Mouse (Mus musculus): ENCODE measurements around the gene Rnf2.

The Rnf2 gene

GRCm38 (mm10) chr1:151500531-151501361 is at the start of gene Rnf2:
Gene Rnf2, minus strand, starts transcription at chr1:151500955.
- DNase-seq (ENCODE audit: low spot score) = peak; percentile 82

GRCm38 (mm10) chr1:151549794-151550193 is 49.0 kb upstream of the Rnf2 start:
- DNase-seq (ENCODE audit: low spot score) = no peak

GRCm38 (mm10) chr1:151548896-151549610 is 48.3 kb upstream of the Rnf2 start:
- no peak for DNase-seq (ENCODE audit: low spot score)

GRCm38 (mm10) chr1:151545571-151545970 is 44.8 kb upstream of the Rnf2 start:
- DNase-seq (ENCODE audit: low spot score) = no peak

- no peak for DNase-seq (ENCODE audit: low spot score)
Observed at GRCm38 (mm10) chr1:151544581-151544980, 43.8 kb upstream of the Rnf2 start.

- DNase-seq (ENCODE audit: low spot score) = no peak
Observed at GRCm38 (mm10) chr1:151543796-151544477, 43.2 kb upstream of the Rnf2 start.

- no peak for DNase-seq (ENCODE audit: low spot score)
Observed at GRCm38 (mm10) chr1:151526701-151527100, 25.9 kb upstream of the Rnf2 start.

GRCm38 (mm10) chr1:151517571-151518250 is 17.0 kb upstream of the Rnf2 start:
- no peak for DNase-seq (ENCODE audit: low spot score)

GRCm38 (mm10) chr1:151516871-151517270 is 16.1 kb upstream of the Rnf2 start:
- no peak for DNase-seq (ENCODE audit: low spot score)

GRCm38 (mm10) chr1:151515733-151516132 is 15.0 kb upstream of the Rnf2 start:
- no peak for DNase-seq (ENCODE audit: low spot score)

GRCm38 (mm10) chr1:151514119-151514518 is 13.4 kb upstream of the Rnf2 start:
- DNase-seq (ENCODE audit: low spot score) = no peak

- no peak for DNase-seq (ENCODE audit: low spot score)
Observed at GRCm38 (mm10) chr1:151510811-151511210, 10.1 kb upstream of the Rnf2 start.

GRCm38 (mm10) chr1:151499815-151500501 is 797 bp downstream of the Rnf2 start:
- peak; percentile 33 for DNase-seq (ENCODE audit: low spot score)

- DNase-seq (ENCODE audit: low spot score) = no peak
Observed at GRCm38 (mm10) chr1:151498381-151498780, 2.4 kb downstream of the Rnf2 start.

GRCm38 (mm10) chr1:151497942-151498341 is 2.8 kb downstream of the Rnf2 start:
- DNase-seq (ENCODE audit: low spot score) = no peak

- peak; percentile 44 for DNase-seq (ENCODE audit: low spot score)
Observed at GRCm38 (mm10) chr1:151497028-151497427, 3.7 kb downstream of the Rnf2 start.

GRCm38 (mm10) chr1:151495635-151496285 is 5.0 kb downstream of the Rnf2 start:
- DNase-seq (ENCODE audit: low spot score) = no peak

- DNase-seq (ENCODE audit: low spot score) = no peak
Observed at GRCm38 (mm10) chr1:151494711-151495110, 6.0 kb downstream of the Rnf2 start.

GRCm38 (mm10) chr1:151493826-151494225 is 6.9 kb downstream of the Rnf2 start:
- DNase-seq (ENCODE audit: low spot score) = no peak

GRCm38 (mm10) chr1:151492419-151492818 is 8.3 kb downstream of the Rnf2 start:
- DNase-seq (ENCODE audit: low spot score) = no peak

- no peak for DNase-seq (ENCODE audit: low spot score)
Observed at GRCm38 (mm10) chr1:151489806-151490205, 10.9 kb downstream of the Rnf2 start.

Measured in spleen, adult 12 weeks (tissue).